Mouse (Mus musculus) E14TG2a.4 (cell line): ENCODE measurements around the gene Shank1.

Experiments
- H3K27me3 ChIP-seq: 2 replicates; pipeline ENCODE4 v1.6.1; 2014; ENCODE audit warnings: low read length, control low read depth; ENCODE audit not compliant: insufficient read depth
- H3K36me3 ChIP-seq: 2 replicates; pipeline ENCODE4 v1.6.1; 2014; ENCODE audit warnings: low read length, control low read depth; ENCODE audit not compliant: insufficient read depth
- H3K4me1 ChIP-seq: replicated peaks from 2 replicates; pipeline ENCODE4 v1.6.1; 2014; ENCODE audit warnings: low read depth, low read length, control low read depth
- H3K4me3 ChIP-seq: replicated peaks from 2 replicates; pipeline ENCODE4 v1.5.1; 2014; ENCODE audit warnings: mild to moderate bottlenecking, low read length
- H3K9me3 ChIP-seq: 2 replicates; pipeline ENCODE4 v1.6.1; 2014; ENCODE audit warnings: low read length, control low read depth
- CTCF ChIP-seq: conservative IDR thresholded peaks from 2 replicates; pipeline ENCODE4 v1.5.1; 2014; ENCODE audit warnings: low read length
- NANOG ChIP-seq: IDR thresholded peaks from 2 replicates; pipeline ENCODE4 v1.6.1; 2014; ENCODE audit warnings: borderline replicate concordance, low read length, mixed read lengths
- POU5F1 ChIP-seq: IDR thresholded peaks from 2 replicates; pipeline ENCODE4 v1.6.1; 2014; ENCODE audit warnings: low read length, borderline replicate concordance

Shank1 gene

GRCm38 (mm10) chr7:44385720-44386119 lies 75.7 kb downstream of the Shank1 start, which contains the start of gene 1700008O03Rik:
1700008O03Rik (minus strand) TSS chr7:44385820.
- H3K4me3 ChIP-seq = peak within 1 kb of the TSS; percentile 81
- peaks cover 31% of the 10 kb centered on the region for H3K4me1 ChIP-seq
- no peaks in the 10 kb centered on the region for H3K9me3 ChIP-seq
- no peak for TF ChIP-seq NANOG
- TF ChIP-seq CTCF = no peak
- TF ChIP-seq POU5F1 = no peak
- 0 out of 2 replicates have a peak, but pooled peaks cover under 1% of the 10 kb centered on the region for H3K36me3 ChIP-seq
- H3K27me3 ChIP-seq = peaks cover 25% of the 10 kb centered on the region

- Histone ChIP-seq H3K4me3 (no peak overlapping the region), H3K9me3 (no peaks in the 10 kb centered on the region), H3K27me3 (peaks cover 26% of the 10 kb centered on the region), H3K4me1 (peaks cover 41% of the 10 kb centered on the region), H3K36me3 (no peaks in the 10 kb centered on the region)
- no peak for TF ChIP-seq NANOG
- TF ChIP-seq POU5F1 = no peak
- TF ChIP-seq CTCF = no peak
These were observed 81.8 kb downstream of the Shank1 start for GRCm38 (mm10) chr7:44391831-44392230.

GRCm38 (mm10) chr7:44392341-44392740 lies 82.3 kb downstream of the Shank1 start:
- H3K36me3 ChIP-seq = no peaks in the 10 kb centered on the region
- TF ChIP-seq NANOG (no peak), POU5F1 (no peak), CTCF (no peak)

GRCm38 (mm10) chr7:44393284-44393683 lies 83.2 kb downstream of the Shank1 start:
- no peaks in the 10 kb centered on the region for H3K36me3 ChIP-seq
- H3K4me3 ChIP-seq = no peak overlapping the region
- peaks cover 41% of the 10 kb centered on the region for H3K4me1 ChIP-seq
- no peaks in the 10 kb centered on the region for H3K9me3 ChIP-seq
- TF ChIP-seq POU5F1 = no peak
- no peak for TF ChIP-seq NANOG
- no peak for TF ChIP-seq CTCF
- H3K27me3 ChIP-seq = peaks cover 19% of the 10 kb centered on the region

More at GRCm38 (mm10) chr7:44392341-44392740, 82.3 kb downstream of the Shank1 start:
- Histone ChIP-seq H3K9me3 (no peaks in the 10 kb centered on the region), H3K4me1 (peaks cover 41% of the 10 kb centered on the region), H3K27me3 (peaks cover 26% of the 10 kb centered on the region), H3K4me3 (no peak overlapping the region)

- Histone ChIP-seq H3K4me1 (peaks cover 43% of the 10 kb centered on the region), H3K36me3 (no peaks in the 10 kb centered on the region), H3K4me3 (no peak overlapping the region), H3K9me3 (no peaks in the 10 kb centered on the region), H3K27me3 (peaks cover 17% of the 10 kb centered on the region)
- TF ChIP-seq NANOG = no peak
- peak; percentile 44 for TF ChIP-seq CTCF
These were observed 88.5 kb downstream of the Shank1 start for GRCm38 (mm10) chr7:44398570-44398969.

- Histone ChIP-seq H3K36me3 (no peaks in the 10 kb centered on the region), H3K4me3 (no peak overlapping the region), H3K27me3 (peaks cover 7% of the 10 kb centered on the region), H3K4me1 (peaks cover 25% of the 10 kb centered on the region), H3K9me3 (peaks cover 8% of the 10 kb centered on the region)
- no peak for TF ChIP-seq POU5F1
- no peak for TF ChIP-seq CTCF
- TF ChIP-seq NANOG = no peak
These were observed 91.6 kb downstream of the Shank1 start for GRCm38 (mm10) chr7:44401673-44402072.

GRCm38 (mm10) chr7:44405346-44406014 lies 95.4 kb downstream of the Shank1 start:
- TF ChIP-seq CTCF (no peak), POU5F1 (no peak)
- Histone ChIP-seq H3K4me3 (peak overlapping the region; percentile 69), H3K36me3 (no peaks in the 10 kb centered on the region), H3K4me1 (peaks cover 15% of the 10 kb centered on the region), H3K9me3 (peaks cover 8% of the 10 kb centered on the region), H3K27me3 (peaks cover 18% of the 10 kb centered on the region)

- Histone ChIP-seq H3K4me3 (no peak overlapping the region), H3K4me1 (peaks cover 15% of the 10 kb centered on the region), H3K9me3 (peaks cover 8% of the 10 kb centered on the region), H3K36me3 (no peaks in the 10 kb centered on the region), H3K27me3 (peaks cover 18% of the 10 kb centered on the region)
- TF ChIP-seq NANOG (no peak), CTCF (no peak), POU5F1 (no peak)
These were observed 95.9 kb downstream of the Shank1 start for GRCm38 (mm10) chr7:44406015-44406355.
